Mouse (Mus musculus) liver, adult (tissue): Measurements from ENCODE around the gene Klk1b16.
"Not testable (repeated sequence)": the region's sequence is repeated elsewhere in the genome, so short reads cannot be mapped to it uniquely, and the experiment has no call there.

Experiments used
- GATA4 ChIP-seq: IDR thresholded peaks from 2 replicates; pipeline ENCODE4 v1.6.1; 2014; ENCODE audit warnings: mild to moderate bottlenecking, low read length; ENCODE audit not compliant: insufficient replicate concordance

Gene Klk1b16

DNA sequence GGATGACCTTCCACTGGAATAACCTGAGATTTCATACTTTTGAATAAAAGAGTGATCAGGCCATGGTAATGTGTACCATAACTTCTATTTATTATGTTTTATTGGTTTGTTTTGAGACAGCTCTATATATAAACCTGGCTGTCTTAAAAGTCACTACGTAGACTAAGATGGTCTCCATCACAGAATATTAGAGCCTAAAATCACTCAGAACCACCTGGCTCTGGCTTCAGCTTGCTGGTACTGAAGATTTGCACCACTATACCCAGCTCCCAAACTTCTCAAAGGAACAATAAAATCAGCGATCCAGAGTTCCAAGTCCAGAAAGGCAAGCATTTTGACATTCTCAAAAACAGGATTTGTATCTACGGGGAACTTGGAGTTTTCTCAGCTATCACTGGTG lies at the start of gene Klk1b16:
Gene Klk1b16 (plus strand): TSS at position 301 of the 400 bp plus-strand sequence.
- no peak for TF ChIP-seq GATA4

DNA sequence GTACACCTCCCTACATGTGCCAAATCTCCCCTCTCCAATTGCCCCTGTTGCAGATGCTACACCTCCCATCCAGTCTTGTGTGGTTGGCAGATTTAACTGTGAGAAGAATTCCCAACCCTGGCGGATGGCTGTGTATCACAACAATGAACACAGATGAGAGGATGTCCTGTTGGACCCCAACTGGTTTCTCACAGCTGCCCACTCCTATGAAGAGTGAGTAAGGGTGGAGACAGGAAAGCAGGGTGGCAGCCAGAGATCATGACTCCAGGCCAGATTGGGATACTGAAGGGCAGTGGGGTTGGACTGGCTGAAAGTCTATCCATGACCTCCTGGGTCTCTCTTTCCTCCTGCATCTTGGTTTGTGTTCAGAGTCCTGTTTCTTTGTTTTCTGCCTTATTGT lies 40.5 kb upstream of the Klk1b16 start:
- no peak for TF ChIP-seq GATA4

DNA sequence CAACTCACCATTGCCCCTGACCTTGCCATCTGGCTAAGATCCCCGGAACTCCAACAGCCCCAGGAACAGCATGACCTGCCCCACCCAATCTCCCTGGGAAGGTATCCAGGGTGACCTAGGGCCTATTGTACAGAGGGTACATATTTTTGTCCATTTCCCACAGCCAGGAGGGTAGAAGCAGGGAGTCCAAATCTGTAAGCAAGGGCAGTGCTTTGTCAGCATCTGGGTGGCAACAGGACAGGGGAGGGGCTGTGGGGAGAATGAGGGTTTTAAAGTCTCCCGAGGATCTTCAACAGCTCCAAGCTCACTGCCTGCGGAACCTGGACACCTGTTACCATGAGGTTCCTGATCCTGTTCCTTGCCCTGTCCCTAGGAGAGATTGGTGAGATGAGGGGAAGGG lies 34.5 kb upstream of the Klk1b16 start, which contains the start of gene Klk1b21:
Gene Klk1b21 (plus strand): TSS at position 301 of the 400 bp plus-strand sequence.
- not testable (repeated sequence) for TF ChIP-seq GATA4

DNA sequence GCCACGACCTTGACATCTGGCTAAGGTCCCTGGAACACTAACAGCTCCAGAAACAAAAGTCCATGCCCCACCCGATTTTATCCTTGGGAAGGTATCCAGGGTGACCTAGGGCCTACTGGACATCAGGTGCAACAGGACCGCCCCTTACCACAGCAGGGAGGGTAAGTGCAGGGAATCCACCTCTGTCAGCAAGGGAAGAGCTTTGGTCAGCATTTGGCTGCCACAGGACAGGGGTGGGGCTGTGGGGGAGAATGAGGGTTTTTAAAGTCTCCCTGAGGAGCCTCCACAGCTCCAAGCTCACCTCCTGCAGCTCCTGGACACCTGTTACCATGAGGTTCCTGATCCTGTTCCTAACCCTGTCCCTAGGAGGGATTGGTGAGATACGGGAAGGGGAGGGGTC lies 24.2 kb upstream of the Klk1b16 start, which contains the start of gene Klk1b22:
Gene Klk1b22 (plus strand): TSS at position 301 of the 400 bp plus-strand sequence.
- no peak for TF ChIP-seq GATA4

DNA sequence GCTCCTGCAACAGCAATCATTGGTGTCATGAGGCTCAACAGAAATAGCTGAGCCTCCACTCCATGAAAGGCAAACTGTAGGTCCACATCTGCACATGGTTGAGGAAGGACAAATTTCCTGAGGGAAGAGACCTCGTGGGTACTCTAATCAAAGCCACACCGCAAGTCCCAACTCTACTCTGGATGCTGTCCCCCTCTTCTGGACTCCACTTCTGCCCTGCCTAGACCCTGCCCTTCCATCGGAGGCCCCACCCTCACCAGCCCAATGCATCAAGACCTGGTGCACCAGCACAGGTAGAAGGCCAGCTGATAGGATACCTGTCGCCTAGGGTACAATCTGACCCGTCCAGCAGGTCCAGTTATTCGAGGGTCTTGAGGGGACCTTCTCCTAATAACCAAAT lies 13.1 kb upstream of the Klk1b16 start:
- TF ChIP-seq GATA4 = no peak

DNA sequence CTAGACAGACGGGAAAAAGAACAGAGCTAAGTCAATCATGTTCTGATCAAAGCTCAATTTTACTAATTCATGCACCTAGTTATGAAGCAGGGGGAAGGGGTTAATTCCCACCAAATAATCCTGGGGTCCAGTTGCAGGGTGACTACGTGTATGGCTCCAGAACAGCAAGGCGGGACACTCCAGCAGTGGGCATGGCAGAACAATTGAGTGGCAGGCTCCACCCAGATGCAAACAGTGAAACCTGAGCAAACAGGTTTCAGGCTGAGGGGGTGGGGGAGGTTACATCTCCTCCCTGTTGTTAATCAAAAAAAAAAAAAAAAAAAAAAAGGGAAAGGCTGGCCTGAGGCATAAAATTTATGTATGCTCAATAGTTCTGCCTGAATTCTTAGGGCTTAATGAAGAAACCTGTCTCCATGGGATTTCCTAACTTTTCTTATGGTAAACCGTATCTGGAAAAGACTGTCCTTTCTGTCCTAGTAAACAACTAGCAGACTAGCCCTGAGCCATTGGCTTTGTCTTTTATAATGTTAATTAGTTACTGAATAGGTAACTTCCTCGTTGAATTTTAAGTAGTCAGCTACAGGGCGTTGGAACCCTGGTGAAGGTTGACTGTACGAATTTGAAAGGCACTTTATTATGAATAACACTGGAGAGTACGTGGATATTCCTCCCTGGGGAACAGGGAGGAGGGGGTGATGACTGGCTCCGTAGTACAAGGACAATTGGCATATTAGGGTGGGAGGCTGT lies 42.9 kb downstream of the Klk1b16 start:
- no peak for TF ChIP-seq GATA4

DNA sequence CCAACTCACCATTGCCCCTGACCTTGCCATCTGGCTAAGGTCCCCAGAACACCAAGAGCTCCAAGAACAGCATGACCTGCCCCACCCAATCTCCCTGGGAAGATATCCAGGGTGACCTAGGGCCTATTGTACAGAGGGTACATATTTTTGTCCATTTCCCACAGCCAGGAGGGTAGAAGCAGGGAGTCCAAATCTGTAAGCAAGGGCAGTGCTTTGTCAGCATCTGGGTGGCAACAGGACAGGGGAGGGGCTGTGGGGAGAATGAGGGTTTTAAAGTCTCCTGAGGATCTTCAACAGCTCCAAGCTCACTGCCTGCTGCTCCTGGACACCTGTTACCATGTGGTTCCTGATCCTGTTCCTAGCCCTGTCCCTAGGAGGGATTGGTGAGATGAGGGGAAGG lies 51.4 kb downstream of the Klk1b16 start, which contains the start of gene Klk1b24:
Gene Klk1b24 (plus strand): TSS at position 301 of the 400 bp plus-strand sequence.
- not testable (repeated sequence) for TF ChIP-seq GATA4
